ENCODE assay signal across 23 mouse cellular contexts in genomic region chr16:37337529-37337928, GRCm38 (mm10). TPM values are rescaled to one million over a fixed set of nuclear protein-coding genes. Genes with fewer than 3 reads are reported as not detected.
A peak's percentile ranks its signal among the peaks of the same experiment; 100 is the strongest.
DNase-seq lines count a peak whose midpoint lies in the region; ATAC-seq and TF ChIP-seq lines count a peak whose summit lies in the region.
"Had no signal": no experiment of that assay in that cellular context is flagged by ENCODE, and none has a peak within 500 bp of the region (broad histone marks: within the 10 kb centered on the region; RNA-seq: fewer than 3 reads in every experiment).

No protein-coding gene starts in this region.

- 81% methylated on average over 1 of the region's 1 CpGs for WGBS in forebrain, postnatal 0 days
- WGBS in forebrain, embryonic 15.5 days, result 85% methylated on average over 1 of the region's 1 CpGs

- no peak for TF ChIP-seq CTCF in forebrain, postnatal 0 days (IDR thresholded peaks at IDR 0.05; ENCODE audit: low read depth)

- H3K9ac ChIP-seq in forebrain, postnatal 0 days, result no peak overlapping the region
- no peak overlapping the region for H3K9ac ChIP-seq in forebrain, embryonic 15.5 days (replicated peaks)
- H3K9ac ChIP-seq: embryonic facial prominence, embryonic 12.5 days; limb, embryonic 15.5 days; midbrain, embryonic 12.5 days; neural tube, embryonic 13.5 days had no signal

- no peaks in the 10 kb centered on the region for H3K9me3 ChIP-seq in forebrain, postnatal 0 days (ENCODE audit: low read length)
- no peaks in the 10 kb centered on the region for H3K9me3 ChIP-seq in forebrain, embryonic 15.5 days
- H3K9me3 ChIP-seq: embryonic facial prominence, embryonic 12.5 days; heart, embryonic 10.5 days; limb, embryonic 15.5 days; midbrain, embryonic 12.5 days; neural tube, embryonic 13.5 days had no signal

- no peaks in the 10 kb centered on the region for H3K27me3 ChIP-seq in forebrain, postnatal 0 days (ENCODE audit: insufficient read depth, low read length)
- no peaks in the 10 kb centered on the region for H3K27me3 ChIP-seq in forebrain, embryonic 15.5 days
- H3K27me3 ChIP-seq: embryonic facial prominence, embryonic 12.5 days; limb, embryonic 15.5 days; midbrain, embryonic 12.5 days; neural tube, embryonic 13.5 days had no signal

- no peak overlapping the region for H3K27ac ChIP-seq in forebrain, postnatal 0 days (ENCODE audit: low read depth, low read length)
- no peak overlapping the region for H3K27ac ChIP-seq in forebrain, embryonic 15.5 days (replicated peaks)
- H3K27ac ChIP-seq: embryonic facial prominence, embryonic 12.5 days; heart, embryonic 10.5 days; hindbrain, postnatal 0 days; limb, embryonic 15.5 days; midbrain, embryonic 12.5 days; neural tube, embryonic 13.5 days had no signal

- H3K4me2 ChIP-seq in forebrain, postnatal 0 days (ENCODE audit: low read depth), result no peak overlapping the region
- no peak overlapping the region for H3K4me2 ChIP-seq in forebrain, embryonic 15.5 days (replicated peaks)
- H3K4me2 ChIP-seq: embryonic facial prominence, embryonic 12.5 days; limb, embryonic 15.5 days; midbrain, embryonic 12.5 days; neural tube, embryonic 13.5 days had no signal

- no peaks in the 10 kb centered on the region for H3K36me3 ChIP-seq in forebrain, postnatal 0 days (ENCODE audit: insufficient read depth)
- H3K36me3 ChIP-seq in forebrain, embryonic 15.5 days, result no peaks in the 10 kb centered on the region
- H3K36me3 ChIP-seq: embryonic facial prominence, embryonic 12.5 days; heart, embryonic 10.5 days; limb, embryonic 15.5 days; midbrain, embryonic 12.5 days; neural tube, embryonic 13.5 days had no signal

- no peak overlapping the region for H3K4me3 ChIP-seq in forebrain, postnatal 0 days (ENCODE audit: low read depth, low read length)
- no peak overlapping the region for H3K4me3 ChIP-seq in forebrain, embryonic 15.5 days
- H3K4me3 ChIP-seq: embryonic facial prominence, embryonic 12.5 days; heart, embryonic 10.5 days; limb, embryonic 15.5 days; midbrain, embryonic 12.5 days; neural tube, embryonic 13.5 days had no signal

- no peak for ATAC-seq in forebrain, postnatal 0 days
- ATAC-seq in forebrain, embryonic 15.5 days (replicated peaks), result no peak
- no peak for ATAC-seq in inflammation-experienced regulatory T-cells, adult 6 months
- ATAC-seq: hindbrain, postnatal 0 days had no signal

- H3K4me1 ChIP-seq in forebrain, postnatal 0 days (ENCODE audit: insufficient read depth), result no peaks in the 10 kb centered on the region
- no peaks in the 10 kb centered on the region for H3K4me1 ChIP-seq in forebrain, embryonic 15.5 days
- H3K4me1 ChIP-seq: embryonic facial prominence, embryonic 12.5 days; heart, embryonic 10.5 days; limb, embryonic 15.5 days; midbrain, embryonic 12.5 days; neural tube, embryonic 13.5 days had no signal

- peak; percentile 7 for DNase-seq in forebrain, postnatal 0 days
- DNase-seq in urinary bladder, postnatal 14 days (ENCODE audit: low spot score), result peak; percentile 8
- no peak for DNase-seq in urinary bladder, postnatal 4 days (ENCODE audit: low spot score in 2 of 2)
- DNase-seq in cerebellum, postnatal 10 days, result peak; percentile 45 to 57
- no peak for DNase-seq in layer of hippocampus, adult 9-10 months (ENCODE audit: low spot score)
- no peak for DNase-seq in adrenal gland, adult 8-10 months
- DNase-seq: adrenal gland, postnatal 36 days; gastrocnemius, postnatal 36 days; heart, postnatal 10 days; kidney, adult 18-20 months; kidney, postnatal 25 days; lung, postnatal 4 days; right cerebral cortex, postnatal 14 days; thymus, postnatal 4 days had no signal

RNA-seq across cellular contexts. Expression of gene Stxbp5l, which starts 47.2 kb away (rescaled TPM):
- 14.6 and 17.0 TPM in 2 replicates for total RNA-seq in forebrain, postnatal 0 days (2014; rRNA removed)
- 4.0 and 10.0 TPM in 2 replicates for polyA plus RNA-seq in forebrain, postnatal 0 days (2015; fragmentation: Nextera tagmentation; extraction: Ambion mirVana)
- 6.2 and 7.8 TPM in 2 replicates for polyA plus RNA-seq in forebrain, embryonic 15.5 days (2015; fragmentation: Nextera tagmentation; extraction: Ambion mirVana)
- polyA plus RNA-seq in inflammation-experienced regulatory T-cells, adult 6 months (2017; shearing (Covaris generic)), result under 1 TPM in 1 of 3 experiments, not detected in 2; 0.15 TPM
- total RNA-seq in adrenal gland, adult 8-10 months (2022), result 10 to 100 TPM in 1 of 4 experiments, 1 to 10 TPM in 3; 2.2 to 12.5 (median 5.3) TPM
- polyA plus RNA-seq: C2C12 had no signal

Comparison
In these comparisons a context has a peak if more than half of its experiments do, and no peak if none do; other contexts are left out.
1. DNase-seq: peak in forebrain, postnatal 0 days (single experiment), urinary bladder, postnatal 14 days (single experiment) and cerebellum, postnatal 10 days (2 of 2); none in urinary bladder, postnatal 4 days (0 of 2), layer of hippocampus, adult 9-10 months (single experiment) and adrenal gland, adult 8-10 months (single experiment).